Mouse (Mus musculus) spleen, adult 2 months (tissue): ENCODE results near the gene Cd8a.

Experiments
- CTCF ChIP-seq: fragments of 200-500 bp; IDR thresholded peaks from 2 replicates; pipeline ENCODE4 v1.5.1; 2011; ENCODE audit warnings: mild to moderate bottlenecking, inconsistent platforms; ENCODE audit not compliant: insufficient read depth, insufficient read length, insufficient replicate concordance; ENCODE audit errors: extremely low read depth
- POLR2A ChIP-seq: fragments of 200-500 bp; IDR thresholded peaks from 2 replicates; pipeline ENCODE4 v1.6.1; 2011; ENCODE audit warnings: low read depth, low read length, inconsistent platforms

DNA sequence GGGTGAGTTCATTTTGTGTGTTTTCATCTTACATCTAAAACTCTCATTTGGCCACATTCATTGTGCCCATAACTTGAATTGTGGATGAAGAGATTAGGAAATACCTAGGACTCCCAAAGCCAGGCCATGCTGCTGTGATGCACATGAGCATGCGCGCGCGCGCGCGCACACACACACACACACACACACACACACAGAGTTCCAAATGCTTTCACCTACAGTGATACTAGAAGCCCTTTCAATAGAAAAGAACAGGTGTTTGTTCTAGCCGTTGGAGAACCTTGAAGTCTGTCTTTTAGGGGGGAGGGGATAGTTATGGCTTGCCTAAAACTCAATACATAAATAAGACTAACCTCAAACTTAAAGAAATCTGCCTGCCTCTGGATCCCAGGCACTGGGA lies 35.6 kb upstream of the Cd8a start:
- TF ChIP-seq CTCF (no peak), POLR2A (no peak)
